Mouse (Mus musculus) colon, adult 2 months (tissue): ENCODE results near the gene Met. TPM values are rescaled to one million over a fixed set of nuclear protein-coding genes. Genes with fewer than 3 reads are reported as not detected.

ENCODE experiments used
- polyA plus RNA-seq: library from polyadenylated mRNA; depleted of rRNA; stranded (reverse); fragments of >200 nt; gene quantifications from 2 replicates; pipeline ENCODE4 v1.2.3, GENCODE M21; 2012; rRNA removed

Gene Met
- 9.1 and 10.6 TPM in 2 replicates for polyA plus RNA-seq

DNA sequence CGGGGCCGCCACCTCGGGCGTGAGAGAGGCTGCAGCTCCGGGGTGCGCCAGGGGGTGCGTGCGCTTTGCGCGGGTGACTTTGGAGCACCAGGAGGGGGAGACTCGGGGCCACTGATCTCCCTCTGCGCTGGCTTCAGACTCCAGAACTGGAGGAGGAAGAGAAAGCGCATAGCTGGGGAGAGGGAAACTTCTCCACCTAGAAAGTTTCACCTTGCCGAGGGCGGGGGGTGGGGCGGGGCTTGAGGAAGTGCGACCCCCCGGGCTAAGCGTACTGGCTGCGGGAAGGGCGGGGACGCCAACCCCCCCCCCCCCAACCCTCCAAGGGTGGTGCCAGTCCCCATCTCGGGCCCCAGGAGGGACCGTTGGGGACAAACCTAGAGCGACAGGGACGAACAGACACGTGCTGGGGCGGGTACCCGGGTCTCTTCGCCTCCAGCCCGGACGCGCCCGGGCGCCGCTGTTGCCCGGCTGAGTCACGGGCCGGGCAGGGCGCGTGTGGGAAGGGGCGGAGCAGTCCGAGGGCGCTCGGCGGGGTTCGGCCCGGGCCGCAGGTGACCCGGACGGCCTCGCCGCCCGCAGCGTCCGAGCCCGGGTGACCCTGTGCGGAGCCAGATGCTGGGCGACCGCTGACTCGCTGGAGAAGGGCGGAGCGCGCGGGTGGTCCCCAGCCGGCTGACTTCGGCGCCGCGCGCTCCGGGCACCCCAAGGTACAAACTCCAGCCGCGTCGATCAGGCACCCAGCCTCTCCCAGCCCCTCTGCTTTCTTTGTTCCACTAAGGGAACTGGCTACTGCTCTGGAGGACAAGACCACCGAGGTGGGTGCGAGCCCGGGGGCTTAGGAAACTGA is at the start of gene Met:
Gene Met (plus strand): TSS at position 367 of the 847 bp plus-strand sequence.

Other genes with a start within 250 kb of the Met start
- 20.4 and 22.0 TPM in 2 replicates for gene Cav2, start 182.6 kb upstream of the Met start, polyA plus RNA-seq
- gene Cav1, start 157.5 kb upstream of the Met start, polyA plus RNA-seq, result 287 and 344 TPM in 2 replicates
- gene Capza2, start 172.4 kb downstream of the Met start, polyA plus RNA-seq, result 5.8 and 7.6 TPM in 2 replicates
- 7.0 and 9.2 TPM in 2 replicates for gene St7, start 229.1 kb downstream of the Met start, polyA plus RNA-seq